Mouse (Mus musculus) spleen, embryonic (tissue): ENCODE data around the gene Zcchc10.

ENCODE experiments used
- CTCF ChIA-PET: fragments of 350-600 bp; sonication (Branson Sonifier 250); formaldehyde crosslinking; loops from one replicate; lab custom pipeline; 2022; lab: Charles Lee

The Zcchc10 gene

GRCm38 (mm10) chr11:53367032-53367431 is 42.6 kb downstream of the Zcchc10 start:
- CTCF ChIA-PET: interaction anchor here (1.2 kb wide), 1 partner anchor 13 kb away, joined by 12 read pairs; no protein-coding TSS in a partner anchor

- CTCF ChIA-PET: no interaction called here
Observed at GRCm38 (mm10) chr11:53378918-53379317, 54.4 kb downstream of the Zcchc10 start.
